Mouse (Mus musculus) ES-E14 (cell line): ENCODE results near the gene Bri3.

Source experiments
- HCFC1 ChIP-seq: IDR thresholded peaks from 2 replicates; pipeline ENCODE4 v1.6.1; 2012; ENCODE audit warnings: low read length, inconsistent platforms, borderline replicate concordance; ENCODE audit not compliant: insufficient read depth
- MAFK ChIP-seq: IDR thresholded peaks from 2 replicates; pipeline ENCODE4 v1.6.1; 2014; ENCODE audit warnings: mild to moderate bottlenecking, low read depth, low read length, inconsistent platforms; ENCODE audit not compliant: insufficient read depth
- ZC3H11A ChIP-seq: IDR thresholded peaks from 2 replicates; pipeline ENCODE4 v1.6.1; 2012; ENCODE audit warnings: low read depth, mild to moderate bottlenecking, inconsistent platforms, low read length, borderline replicate concordance
- ZNF384 ChIP-seq: IDR thresholded peaks from 2 replicates; pipeline ENCODE4 v1.6.1; 2012; ENCODE audit warnings: low read depth, low read length, inconsistent platforms

- TF ChIP-seq ZC3H11A (no peak), MAFK (no peak), HCFC1 (no peak), ZNF384 (no peak)
These were observed 44.2 kb downstream of the Bri3 start for GRCm38 (mm10) chr5:144288391-144288790.
